Mouse (Mus musculus) cerebellum, adult 9-11 months (tissue): ENCODE results near the gene Unc5c.

ENCODE experiments used
- DNase-seq: peaks from one replicate; pipeline ENCODE4 v3.0.0; 2022

The Unc5c gene

GRCm38 (mm10) chr3:141719050-141719449 lies 254.0 kb downstream of the Unc5c start:
- DNase-seq = no peak

DNA sequence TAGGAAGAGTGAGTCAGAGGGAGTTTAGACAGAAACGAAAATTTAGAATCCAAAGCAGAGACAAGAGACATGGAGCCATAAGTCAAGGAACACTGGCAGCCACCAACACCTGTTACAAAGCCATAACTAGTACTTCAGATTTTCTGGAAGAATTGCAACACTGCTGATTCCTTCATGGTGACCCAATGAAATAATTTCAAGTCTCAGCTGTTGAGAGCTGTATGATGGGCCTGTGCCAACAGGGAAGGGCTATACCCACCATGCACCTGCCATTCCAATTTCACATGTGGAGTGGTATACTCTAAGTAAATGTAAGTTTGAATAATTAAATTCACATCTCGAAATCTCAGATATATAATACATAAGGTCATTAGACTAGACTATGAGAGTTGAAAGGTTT lies 259.5 kb downstream of the Unc5c start:
- DNase-seq = no peak

DNA sequence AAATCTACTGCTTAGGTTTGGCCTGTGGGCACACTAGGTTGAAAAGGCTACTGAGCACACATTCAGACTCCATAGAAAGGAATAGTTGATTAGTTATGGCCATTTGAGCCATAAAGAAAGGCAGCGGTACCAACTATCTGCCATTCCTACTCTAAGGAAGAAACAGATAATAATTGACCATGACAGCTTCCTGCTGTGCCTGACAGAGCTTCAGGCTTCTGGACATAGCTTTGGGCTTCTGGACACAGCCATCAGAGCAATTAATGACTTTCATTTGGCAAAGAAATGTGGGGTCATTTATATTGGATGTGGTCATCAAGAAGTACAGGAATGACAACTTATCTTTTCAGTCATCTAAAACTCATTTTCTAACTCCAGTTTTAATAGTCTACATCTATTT lies 260.4 kb downstream of the Unc5c start:
- DNase-seq = peak; percentile 37

GRCm38 (mm10) chr3:141733844-141734243 lies 268.8 kb downstream of the Unc5c start:
- no peak for DNase-seq

GRCm38 (mm10) chr3:141735285-141735684 lies 270.3 kb downstream of the Unc5c start:
- DNase-seq = no peak

GRCm38 (mm10) chr3:141745322-141745721 lies 280.3 kb downstream of the Unc5c start:
- DNase-seq = no peak

DNA sequence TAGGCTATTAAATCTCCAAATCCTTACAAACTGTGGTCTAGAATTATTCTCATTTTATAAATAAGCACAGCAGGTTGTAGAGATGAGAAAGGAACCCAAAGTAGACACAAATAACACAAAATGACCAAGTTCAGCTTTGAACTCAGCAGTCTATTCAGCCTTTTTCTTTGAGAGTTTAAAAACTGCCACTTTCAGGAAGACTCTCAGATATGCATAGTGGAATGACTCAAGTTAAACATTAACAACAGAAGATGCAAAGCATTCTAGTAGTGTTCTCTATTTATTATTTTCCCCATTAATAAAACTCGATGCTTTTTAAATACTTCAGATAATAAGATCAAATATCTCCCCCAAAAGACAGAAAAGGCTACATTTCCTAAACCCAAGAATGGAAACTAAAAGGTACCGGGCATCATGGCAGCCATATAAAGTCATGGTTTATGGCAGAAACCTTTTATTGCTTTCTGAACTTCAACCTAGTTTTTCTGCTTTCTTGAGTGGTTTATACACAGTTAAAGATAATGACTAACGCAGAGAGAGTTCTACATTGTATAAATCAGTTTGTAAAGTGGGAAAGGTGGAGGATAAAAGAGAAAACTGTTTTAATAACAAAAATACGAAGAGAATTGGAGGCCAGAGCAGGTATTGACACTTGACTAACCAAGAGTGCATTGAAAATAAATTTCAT lies 283.8 kb downstream of the Unc5c start:
- no peak for DNase-seq

- no peak for DNase-seq
Measured at GRCm38 (mm10) chr3:141752172-141752571, 287.2 kb downstream of the Unc5c start.

- DNase-seq = no peak
Measured at GRCm38 (mm10) chr3:141757259-141757658, 292.2 kb downstream of the Unc5c start.

DNA sequence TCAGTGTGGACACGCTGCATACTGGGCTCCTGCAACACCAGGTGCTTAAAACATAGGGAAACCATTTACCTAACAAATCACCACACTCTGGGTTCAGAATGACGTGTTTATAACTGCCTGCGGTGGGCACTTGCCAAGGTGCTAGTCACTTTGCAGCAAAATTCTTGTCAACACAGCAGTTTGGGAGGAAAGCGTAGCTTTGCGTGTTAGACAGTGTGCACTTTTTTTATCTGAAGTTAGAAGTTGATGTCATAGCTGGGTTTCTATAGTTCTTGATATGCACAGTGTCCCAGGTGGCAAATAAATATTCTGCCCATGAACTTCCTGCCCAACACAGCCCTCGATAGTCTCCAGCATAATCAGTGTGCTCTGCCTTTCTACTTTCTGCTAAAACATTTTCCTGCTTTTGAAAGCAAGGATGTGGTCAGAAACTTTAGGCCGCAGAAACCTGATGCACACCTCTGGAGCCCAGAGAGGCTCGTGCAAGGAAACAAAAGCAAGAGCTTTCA lies 313.4 kb downstream of the Unc5c start:
- no peak for DNase-seq

GRCm38 (mm10) chr3:141779186-141779585 lies 314.2 kb downstream of the Unc5c start:
- DNase-seq = no peak

DNA sequence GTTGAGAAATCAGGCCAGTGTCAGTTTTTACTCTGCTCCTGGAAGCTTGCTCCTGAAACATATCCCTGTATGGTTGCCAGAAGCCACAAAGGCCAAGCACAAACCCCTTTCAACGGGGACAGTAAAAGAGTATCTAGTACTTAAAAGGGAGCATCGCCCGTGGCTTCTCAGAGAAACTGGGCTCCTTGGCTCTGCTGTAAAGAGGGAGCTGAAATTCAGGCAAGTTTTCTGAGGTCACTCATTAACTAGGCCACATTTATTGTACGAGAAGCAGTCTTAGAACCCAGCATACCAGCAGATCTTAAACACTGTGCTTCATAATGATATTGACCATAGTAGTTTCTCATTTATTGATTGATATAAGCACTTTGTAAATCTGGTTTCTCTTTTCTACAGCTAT lies 317.5 kb downstream of the Unc5c start:
- peak; percentile 22 for DNase-seq

DNA sequence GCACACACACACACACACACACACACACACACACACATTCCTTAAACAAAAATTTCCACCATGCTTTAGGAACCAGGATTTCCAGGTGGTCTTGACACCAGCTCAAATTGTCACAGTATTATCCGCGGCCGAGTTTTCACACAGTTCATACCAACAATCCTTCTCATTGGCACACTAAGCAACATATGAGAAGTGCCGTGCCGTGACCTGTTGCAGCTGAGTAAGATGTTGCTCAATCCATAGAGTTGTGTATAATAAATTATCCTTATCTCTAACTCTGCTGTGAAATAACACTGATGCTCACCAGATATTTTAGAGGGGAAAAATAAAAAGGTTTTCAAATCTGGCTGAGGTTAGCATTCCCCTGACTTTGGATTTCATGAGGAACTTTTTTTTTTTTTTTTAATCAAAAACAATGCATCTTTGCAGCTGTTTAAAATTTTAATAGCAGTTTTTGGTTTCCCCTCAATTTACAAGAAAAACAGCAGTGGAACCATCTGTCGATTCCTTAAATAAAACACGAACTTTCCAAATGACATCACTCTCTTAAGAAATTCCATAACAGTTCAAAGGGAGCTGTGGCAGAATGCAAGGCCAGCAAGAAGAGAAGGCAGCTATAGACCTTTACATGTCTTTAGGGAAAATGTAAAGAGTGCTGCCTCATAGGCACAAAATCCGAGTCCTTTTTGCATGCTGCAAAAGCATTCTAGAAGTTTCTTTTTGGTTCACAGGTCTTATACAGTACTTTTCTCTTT lies 326.2 kb downstream of the Unc5c start:
- DNase-seq = no peak

DNA sequence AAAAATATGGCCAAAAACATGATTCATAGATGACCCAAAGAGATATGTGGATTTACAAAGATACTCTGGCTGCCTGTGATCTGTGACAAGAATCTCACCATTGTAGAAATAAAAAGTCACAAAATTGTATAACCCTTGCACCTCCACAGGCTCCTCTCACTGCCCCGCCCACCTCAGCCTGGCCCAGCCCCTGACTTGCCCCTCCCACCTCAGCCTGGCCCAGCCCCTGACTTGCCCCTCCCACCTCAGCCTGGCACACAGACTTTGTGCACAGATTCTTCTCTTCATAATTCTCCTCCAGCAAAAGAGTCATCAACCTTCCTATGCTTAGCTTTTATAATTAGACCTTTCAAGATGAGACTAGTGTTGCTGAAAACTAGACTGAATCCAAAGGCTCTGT lies 327.1 kb downstream of the Unc5c start:
- no peak for DNase-seq

GRCm38 (mm10) chr3:141793755-141794154 lies 328.7 kb downstream of the Unc5c start:
- no peak for DNase-seq

DNA sequence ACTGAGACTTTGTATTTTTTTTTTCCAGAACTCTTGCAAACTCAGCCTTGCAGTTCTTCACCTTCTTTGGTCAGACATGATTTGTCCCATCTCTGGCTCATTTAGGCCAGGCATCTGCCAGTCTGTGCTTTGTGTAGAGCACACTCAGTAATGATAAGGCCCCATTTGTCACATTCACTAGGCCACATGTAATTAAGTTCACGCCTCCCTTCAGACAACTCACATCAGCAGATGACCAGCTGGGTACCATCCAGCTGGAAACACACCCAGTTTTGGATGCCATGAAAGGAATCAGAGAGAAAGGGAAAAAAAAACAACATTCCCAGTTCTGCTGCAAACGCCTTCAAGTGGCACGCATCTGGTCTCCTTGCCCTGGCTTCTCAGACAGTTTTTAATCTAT lies 329.4 kb downstream of the Unc5c start:
- no peak for DNase-seq

GRCm38 (mm10) chr3:141797372-141797771 lies 332.4 kb downstream of the Unc5c start:
- DNase-seq = no peak

DNA sequence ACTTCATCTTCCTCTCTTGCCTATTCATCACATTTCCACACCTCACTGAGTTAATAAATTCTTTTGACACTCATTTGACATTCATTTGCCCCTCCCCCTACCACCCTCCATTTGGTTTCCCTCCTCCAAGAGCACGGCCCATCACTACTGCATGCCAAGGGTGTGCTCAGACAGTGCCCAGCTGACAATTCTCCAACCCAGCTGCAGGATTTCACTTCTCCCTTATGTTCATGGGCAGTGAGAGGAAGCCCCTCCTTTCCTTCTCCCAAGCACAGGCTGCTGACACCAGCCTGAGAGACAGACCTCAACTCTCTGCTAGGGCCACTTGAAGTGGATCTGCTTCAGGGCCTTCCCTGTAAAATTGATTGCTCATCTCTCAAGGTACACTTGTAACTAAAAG lies 332.8 kb downstream of the Unc5c start:
- no peak for DNase-seq

- DNase-seq = no peak
Measured at GRCm38 (mm10) chr3:141804133-141804532, 339.1 kb downstream of the Unc5c start.

GRCm38 (mm10) chr3:141809581-141809980 lies 344.6 kb downstream of the Unc5c start:
- DNase-seq = peak; percentile 73

- DNase-seq = peak; percentile 81
Measured at GRCm38 (mm10) chr3:141810944-141811343, 345.9 kb downstream of the Unc5c start.

GRCm38 (mm10) chr3:141811348-141811747 lies 346.3 kb downstream of the Unc5c start:
- DNase-seq = no peak

GRCm38 (mm10) chr3:141814776-141815175 lies 349.8 kb downstream of the Unc5c start:
- DNase-seq = no peak

DNA sequence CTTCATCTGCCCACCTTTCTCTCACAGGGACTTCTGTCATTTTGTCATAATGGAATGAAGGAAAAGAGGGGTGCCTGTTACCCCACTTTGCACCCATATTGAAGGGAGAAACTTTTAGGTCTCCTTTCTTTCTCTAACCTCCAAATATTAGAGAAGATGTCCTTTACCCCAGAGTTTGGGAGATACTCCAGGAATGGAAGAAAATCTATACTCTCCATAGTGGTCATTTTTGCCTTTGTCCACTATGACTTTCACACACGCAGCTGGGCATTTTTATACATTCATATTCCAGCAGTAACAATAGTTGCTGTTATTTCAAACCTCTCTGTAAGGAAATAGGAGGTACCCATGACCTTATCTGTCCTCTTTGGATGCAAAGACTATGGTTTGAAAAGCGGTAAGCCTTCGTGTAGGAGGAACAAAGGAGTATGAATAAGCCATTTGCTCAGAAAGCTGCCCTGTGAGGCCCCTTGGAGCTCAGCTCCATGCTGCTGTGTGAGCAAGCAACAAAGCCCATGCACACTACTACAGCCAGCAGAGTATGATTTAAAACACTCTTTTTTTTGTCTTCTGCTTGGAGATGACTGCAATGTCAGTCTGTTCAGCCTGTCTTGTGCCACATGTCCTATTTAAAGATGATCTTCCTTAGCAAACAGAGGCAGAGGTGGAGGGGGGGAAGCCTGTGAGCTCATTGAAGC lies 353.7 kb downstream of the Unc5c start:
- DNase-seq = no peak
